Mouse (Mus musculus) midbrain, embryonic 10.5 days (tissue): ENCODE measurements around the gene Smoc1. TPM values are rescaled to one million over a fixed set of nuclear protein-coding genes. Genes with fewer than 3 reads are reported as not detected.

Experiments used
- DNase-seq: peaks from one replicate; pipeline ENCODE4 v3.0.0-alpha.2; 2017; ENCODE audit warnings: low spot score
- H3K27ac ChIP-seq: fragments of 300-500 bp; sonication (generic); replicated peaks from 2 replicates; pipeline ENCODE4 v1.5.1; 2016; ENCODE audit warnings: mild to moderate bottlenecking
- H3K27me3 ChIP-seq: fragments of 300-500 bp; sonication (generic); 2 replicates; pipeline ENCODE4 v1.6.1; 2016; ENCODE audit warnings: low read depth, mild to moderate bottlenecking; ENCODE audit not compliant: poor library complexity, severe bottlenecking
- H3K36me3 ChIP-seq: fragments of 300-500 bp; sonication (generic); 2 replicates; pipeline ENCODE4 v1.6.1; 2016; ENCODE audit warnings: mild to moderate bottlenecking, moderate library complexity
- H3K4me1 ChIP-seq: fragments of 300-500 bp; sonication (generic); 2 replicates; pipeline ENCODE4 v1.6.1; 2016
- H3K4me3 ChIP-seq: fragments of 300-500 bp; sonication (generic); 2 replicates; pipeline ENCODE4 v1.5.1; 2016; ENCODE audit warnings: mild to moderate bottlenecking, moderate library complexity
- H3K9me3 ChIP-seq: fragments of 300-500 bp; sonication (generic); replicated peaks from 2 replicates; pipeline ENCODE4 v1.6.1; 2016; ENCODE audit warnings: mild to moderate bottlenecking
- WGBS: fragments of 180-500 bp; shearing (Covaris S2); methylation state at CpG from one replicate; pipeline ENCODE4 v1.1.7; 2016; 5-methylcytosine and 5-hydroxymethylcytosine counted together
- polyA plus RNA-seq: library from polyadenylated mRNA; unstranded; fragments of >200 nt; fragmentation: Nextera tagmentation; extraction: Ambion mirVana; gene quantifications from 2 replicates; pipeline ENCODE4 v1.2.1, GENCODE M21; 2016

Gene Smoc1
- polyA plus RNA-seq, 1 experiment from 2014 or later, result 13.9 TPM

GRCm38 (mm10) chr12:81093211-81093610 is 66.6 kb downstream of the Smoc1 start:
- no peak overlapping the region for H3K4me3 ChIP-seq
- no peaks in the 10 kb centered on the region for H3K36me3 ChIP-seq
- H3K9me3 ChIP-seq, result no peaks in the 10 kb centered on the region
- no peaks in the 10 kb centered on the region for H3K27me3 ChIP-seq
- WGBS, result 75% methylated on average over 7 of the region's 7 CpGs
- H3K4me1 ChIP-seq, result peaks cover 19% of the 10 kb centered on the region
- no peak for DNase-seq
- H3K27ac ChIP-seq, result no peak overlapping the region

- Histone ChIP-seq H3K36me3 (no peaks in the 10 kb centered on the region), H3K4me3 (no peak overlapping the region), H3K4me1 (peaks cover 19% of the 10 kb centered on the region), H3K27ac (0 out of 2 replicates have a peak overlapping the region, but pooled peaks have one; percentile 33), H3K27me3 (no peaks in the 10 kb centered on the region), H3K9me3 (no peaks in the 10 kb centered on the region)
- WGBS, result 62% methylated on average over 11 of the region's 11 CpGs
- DNase-seq, result no peak
Measured at GRCm38 (mm10) chr12:81094766-81095405, 68.3 kb downstream of the Smoc1 start.

GRCm38 (mm10) chr12:81097267-81097666 is 70.7 kb downstream of the Smoc1 start:
- H3K36me3 ChIP-seq, result no peaks in the 10 kb centered on the region
- H3K9me3 ChIP-seq, result no peaks in the 10 kb centered on the region
- peaks cover 24% of the 10 kb centered on the region for H3K4me1 ChIP-seq
- H3K4me3 ChIP-seq, result no peak overlapping the region
- WGBS, result 83% methylated on average over 7 of the region's 7 CpGs
- H3K27ac ChIP-seq, result no peak overlapping the region
- no peaks in the 10 kb centered on the region for H3K27me3 ChIP-seq
- no peak for DNase-seq

- Histone ChIP-seq H3K27ac (no peak overlapping the region), H3K4me3 (no peak overlapping the region), H3K4me1 (peaks cover 24% of the 10 kb centered on the region), H3K27me3 (no peaks in the 10 kb centered on the region), H3K36me3 (no peaks in the 10 kb centered on the region), H3K9me3 (no peaks in the 10 kb centered on the region)
- WGBS, result 78% methylated on average over 4 of the region's 4 CpGs
- DNase-seq, result peak; percentile 10
Measured at GRCm38 (mm10) chr12:81097738-81098137, 71.1 kb downstream of the Smoc1 start.

GRCm38 (mm10) chr12:81099161-81099560 is 72.6 kb downstream of the Smoc1 start:
- 76% methylated on average over 5 of the region's 5 CpGs for WGBS

GRCm38 (mm10) chr12:81101691-81102090 is 75.1 kb downstream of the Smoc1 start:
- Histone ChIP-seq H3K4me1 (peaks cover 13% of the 10 kb centered on the region), H3K36me3 (0 out of 2 replicates have a peak, but pooled peaks cover 9% of the 10 kb centered on the region), H3K4me3 (no peak overlapping the region), H3K9me3 (no peaks in the 10 kb centered on the region), H3K27ac (no peak overlapping the region), H3K27me3 (no peaks in the 10 kb centered on the region)
- WGBS, result 89% methylated on average over 7 of the region's 7 CpGs
- DNase-seq, result peak; percentile 5

More at GRCm38 (mm10) chr12:81099161-81099560, 72.6 kb downstream of the Smoc1 start:
- no peak overlapping the region for H3K27ac ChIP-seq
- no peaks in the 10 kb centered on the region for H3K27me3 ChIP-seq
- H3K36me3 ChIP-seq, result no peaks in the 10 kb centered on the region
- DNase-seq, result peak; percentile 7
- H3K9me3 ChIP-seq, result no peaks in the 10 kb centered on the region
- H3K4me1 ChIP-seq, result peaks cover 24% of the 10 kb centered on the region
- H3K4me3 ChIP-seq, result no peak overlapping the region

- H3K9me3 ChIP-seq, result no peaks in the 10 kb centered on the region
- H3K4me3 ChIP-seq, result no peak overlapping the region
- peak; percentile 8 for DNase-seq
- 91% methylated on average over 14 of the region's 14 CpGs for WGBS
- no peak overlapping the region for H3K27ac ChIP-seq
- no peaks in the 10 kb centered on the region for H3K27me3 ChIP-seq
- H3K36me3 ChIP-seq, result 0 out of 2 replicates have a peak, but pooled peaks cover 9% of the 10 kb centered on the region
- peaks cover 28% of the 10 kb centered on the region for H3K4me1 ChIP-seq
Measured at GRCm38 (mm10) chr12:81104546-81104945, 77.9 kb downstream of the Smoc1 start.

GRCm38 (mm10) chr12:81105721-81106633 is 79.4 kb downstream of the Smoc1 start:
- 91% methylated on average over 12 of the region's 12 CpGs for WGBS

GRCm38 (mm10) chr12:81107278-81108100 is 80.9 kb downstream of the Smoc1 start:
- DNase-seq, result peak; percentile 13
- H3K4me3 ChIP-seq, result no peak overlapping the region

More at GRCm38 (mm10) chr12:81105721-81106633, 79.4 kb downstream of the Smoc1 start:
- peaks cover 29% of the 10 kb centered on the region for H3K4me1 ChIP-seq
- 0 out of 2 replicates have a peak, but pooled peaks cover 9% of the 10 kb centered on the region for H3K36me3 ChIP-seq
- no peaks in the 10 kb centered on the region for H3K9me3 ChIP-seq
- H3K27ac ChIP-seq, result 0 out of 2 replicates have a peak overlapping the region, but pooled peaks have one; percentile 2
- DNase-seq, result peak; percentile 10
- H3K4me3 ChIP-seq, result no peak overlapping the region
- H3K27me3 ChIP-seq, result no peaks in the 10 kb centered on the region

GRCm38 (mm10) chr12:81108600-81109011 is 82.0 kb downstream of the Smoc1 start:
- Histone ChIP-seq H3K27ac (peak overlapping the region; percentile 65), H3K36me3 (0 out of 2 replicates have a peak, but pooled peaks cover 9% of the 10 kb centered on the region), H3K4me3 (no peak overlapping the region), H3K4me1 (peaks cover 29% of the 10 kb centered on the region), H3K27me3 (no peaks in the 10 kb centered on the region), H3K9me3 (no peaks in the 10 kb centered on the region)
- peak; percentile 50 for DNase-seq
- WGBS, result 23% methylated on average over 7 of the region's 7 CpGs

More at GRCm38 (mm10) chr12:81107278-81108100, 80.9 kb downstream of the Smoc1 start:
- Histone ChIP-seq H3K4me1 (peaks cover 29% of the 10 kb centered on the region), H3K27me3 (no peaks in the 10 kb centered on the region), H3K9me3 (no peaks in the 10 kb centered on the region), H3K36me3 (0 out of 2 replicates have a peak, but pooled peaks cover 9% of the 10 kb centered on the region), H3K27ac (no peak overlapping the region)
- WGBS, result 83% methylated on average over 14 of the region's 14 CpGs

- H3K9me3 ChIP-seq, result no peaks in the 10 kb centered on the region
- WGBS, result 88% methylated on average over 3 of the region's 3 CpGs
- H3K27me3 ChIP-seq, result no peaks in the 10 kb centered on the region
- no peak overlapping the region for H3K4me3 ChIP-seq
- peaks cover 29% of the 10 kb centered on the region for H3K4me1 ChIP-seq
- H3K27ac ChIP-seq, result no peak overlapping the region
- H3K36me3 ChIP-seq, result 0 out of 2 replicates have a peak, but pooled peaks cover 9% of the 10 kb centered on the region
- DNase-seq, result no peak
Measured at GRCm38 (mm10) chr12:81110006-81110405, 83.4 kb downstream of the Smoc1 start.

GRCm38 (mm10) chr12:81112321-81112720 is 85.7 kb downstream of the Smoc1 start:
- WGBS, result 93% methylated on average over 4 of the region's 4 CpGs
- Histone ChIP-seq H3K4me1 (peaks cover 28% of the 10 kb centered on the region), H3K4me3 (no peak overlapping the region), H3K9me3 (no peaks in the 10 kb centered on the region), H3K36me3 (no peaks in the 10 kb centered on the region), H3K27me3 (no peaks in the 10 kb centered on the region), H3K27ac (no peak overlapping the region)
- no peak for DNase-seq
